Mouse (Mus musculus) embryo, embryonic 10 days (tissue): Measurements from ENCODE around the gene Acss1.

ENCODE experiments used
- DNase-seq: peaks from one replicate; pipeline ENCODE4 v3.0.0-alpha.2; 2015; ENCODE audit warnings: low spot score

Gene Acss1

GRCm38 (mm10) chr2:150569847-150570590, 98.3 kb downstream of the Acss1 start, which contains the start of gene Cst7:
Cst7 (plus strand) TSS chr2:150570415.
- no peak for DNase-seq
